Mouse (Mus musculus) T-cell, adult 2 months (primary cell): ENCODE results near the gene Tarm1.

Experiments used
- DNase-seq: peaks from one replicate; pipeline ENCODE4 v3.0.0; 2022; ENCODE audit warnings: low spot score

The Tarm1 gene

DNA sequence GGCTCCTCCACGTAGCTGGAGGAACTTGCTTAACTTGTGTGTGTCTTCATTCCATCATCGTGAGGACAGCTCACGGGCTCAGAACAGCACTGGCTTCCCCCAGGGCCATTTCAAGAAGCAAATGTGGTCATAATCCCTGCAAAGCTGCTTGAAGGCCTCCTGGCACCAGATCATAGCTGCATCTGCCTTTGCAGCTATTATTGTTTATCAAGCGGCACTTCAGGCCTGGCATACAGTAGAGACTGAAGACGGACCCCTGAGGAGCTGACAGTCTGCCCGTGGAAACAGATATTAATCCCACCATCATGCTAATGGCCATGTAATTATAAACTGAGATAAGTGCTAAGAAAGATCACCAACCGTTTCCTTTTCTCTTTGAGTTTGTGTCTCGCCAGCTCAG lies 61.9 kb downstream of the Tarm1 start:
- no peak for DNase-seq

DNA sequence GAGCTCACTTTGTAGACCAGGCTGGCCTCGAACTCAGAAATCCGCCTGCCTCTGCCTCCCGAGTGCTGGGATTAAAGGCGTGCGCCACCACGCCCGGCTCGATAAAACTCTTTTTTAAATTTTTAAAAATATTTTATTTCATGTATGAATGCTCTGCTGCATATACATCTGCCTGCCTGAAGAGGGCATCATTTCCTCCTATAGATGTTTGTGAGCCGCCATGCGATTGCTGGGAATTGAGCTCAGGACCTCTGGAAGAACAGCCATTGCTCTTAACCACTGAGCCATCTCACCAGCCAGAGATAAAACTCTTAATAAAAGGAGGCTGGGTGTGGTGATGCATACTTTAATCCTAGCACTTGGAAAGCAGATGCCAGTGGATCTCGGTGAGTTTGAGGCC lies 62.4 kb downstream of the Tarm1 start:
- DNase-seq, result no peak

DNA sequence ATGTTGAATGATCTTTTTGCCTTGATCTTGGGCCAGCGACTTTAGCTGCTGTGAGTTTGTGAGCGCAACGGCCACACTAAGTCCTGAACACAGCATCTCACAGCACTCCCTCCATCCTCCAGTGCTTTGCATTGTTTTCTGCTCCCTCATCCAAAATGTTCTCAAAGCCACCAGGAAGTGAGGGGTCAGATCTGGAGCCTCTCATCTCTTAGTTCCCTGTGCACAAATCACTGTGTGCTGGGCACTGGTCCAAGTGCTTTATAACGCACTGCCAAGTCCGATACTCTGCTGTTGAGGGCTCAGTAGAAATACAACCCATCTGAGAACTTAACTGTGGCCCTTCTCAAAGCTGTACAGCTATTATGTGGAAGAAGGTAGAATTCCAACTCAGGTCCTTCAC lies 64.5 kb downstream of the Tarm1 start:
- no peak for DNase-seq
